Mouse (Mus musculus) heart, embryonic 11.5 days (tissue): ENCODE measurements around the gene Rbm10. TPM values are rescaled to one million over a fixed set of nuclear protein-coding genes. Genes with fewer than 3 reads are reported as not detected.

Source experiments
- ATAC-seq: fragments of 200-750 bp; cut with Nextera tagmentation; replicated peaks from 2 replicates; pipeline ENCODE4 v1.8.0; 2017; ENCODE audit warnings: moderate library complexity; ENCODE audit not compliant: insufficient number of reproducible peaks, low FRiP score, low TSS enrichment
- H3K27ac ChIP-seq: fragments of 300-500 bp; sonication (generic); 2 replicates; pipeline ENCODE4 v1.5.1; 2014; ENCODE audit warnings: mild to moderate bottlenecking, low read depth, low read length
- H3K27me3 ChIP-seq: fragments of 300-500 bp; sonication (generic); 2 replicates; pipeline ENCODE4 v1.6.1; 2014; ENCODE audit warnings: mild to moderate bottlenecking, low read length, mixed read lengths; ENCODE audit not compliant: control insufficient read depth, insufficient read depth
- H3K36me3 ChIP-seq: fragments of 300-500 bp; sonication (generic); 2 replicates; pipeline ENCODE4 v1.6.1; 2014; ENCODE audit warnings: mild to moderate bottlenecking, low read length, moderate library complexity, mixed read lengths; ENCODE audit not compliant: control insufficient read depth, insufficient read depth
- H3K4me1 ChIP-seq: fragments of 300-500 bp; sonication (generic); 2 replicates; pipeline ENCODE4 v1.6.1; 2014; ENCODE audit warnings: low read length; ENCODE audit not compliant: control insufficient read depth, insufficient read depth
- H3K4me2 ChIP-seq: fragments of 300-500 bp; sonication (generic); 2 replicates; pipeline ENCODE4 v1.6.1; 2014; ENCODE audit warnings: mild to moderate bottlenecking, moderate library complexity
- H3K4me3 ChIP-seq: fragments of 300-500 bp; sonication (generic); 2 replicates; pipeline ENCODE4 v1.5.1; 2014; ENCODE audit warnings: low read depth, low read length
- H3K9ac ChIP-seq: fragments of 300-500 bp; sonication (generic); 2 replicates; pipeline ENCODE4 v1.6.1; 2014; ENCODE audit warnings: mild to moderate bottlenecking, low read depth, low read length, moderate library complexity
- H3K9me3 ChIP-seq: fragments of 300-500 bp; sonication (generic); replicated peaks from 2 replicates; pipeline ENCODE4 v1.6.1; 2016; ENCODE audit warnings: low read length; ENCODE audit not compliant: control insufficient read depth
- WGBS: fragments of 180-500 bp; shearing (Covaris S2); extraction: QIAGEN DNeasy Blood & Tissue Kit; methylation state at CpG from one replicate; pipeline ENCODE4 v1.1.7; 2014; ENCODE audit not compliant: insufficient replicate concordance; 5-methylcytosine and 5-hydroxymethylcytosine counted together
- polyA plus RNA-seq: library from polyadenylated mRNA; unstranded; fragments of >200 nt; fragmentation: Nextera tagmentation; extraction: Ambion mirVana; gene quantifications from 2 replicates; pipeline ENCODE4 v1.2.1, GENCODE M21; 2014

Rbm10 gene
- polyA plus RNA-seq = 36.6 and 39.2 TPM in 2 replicates

DNA sequence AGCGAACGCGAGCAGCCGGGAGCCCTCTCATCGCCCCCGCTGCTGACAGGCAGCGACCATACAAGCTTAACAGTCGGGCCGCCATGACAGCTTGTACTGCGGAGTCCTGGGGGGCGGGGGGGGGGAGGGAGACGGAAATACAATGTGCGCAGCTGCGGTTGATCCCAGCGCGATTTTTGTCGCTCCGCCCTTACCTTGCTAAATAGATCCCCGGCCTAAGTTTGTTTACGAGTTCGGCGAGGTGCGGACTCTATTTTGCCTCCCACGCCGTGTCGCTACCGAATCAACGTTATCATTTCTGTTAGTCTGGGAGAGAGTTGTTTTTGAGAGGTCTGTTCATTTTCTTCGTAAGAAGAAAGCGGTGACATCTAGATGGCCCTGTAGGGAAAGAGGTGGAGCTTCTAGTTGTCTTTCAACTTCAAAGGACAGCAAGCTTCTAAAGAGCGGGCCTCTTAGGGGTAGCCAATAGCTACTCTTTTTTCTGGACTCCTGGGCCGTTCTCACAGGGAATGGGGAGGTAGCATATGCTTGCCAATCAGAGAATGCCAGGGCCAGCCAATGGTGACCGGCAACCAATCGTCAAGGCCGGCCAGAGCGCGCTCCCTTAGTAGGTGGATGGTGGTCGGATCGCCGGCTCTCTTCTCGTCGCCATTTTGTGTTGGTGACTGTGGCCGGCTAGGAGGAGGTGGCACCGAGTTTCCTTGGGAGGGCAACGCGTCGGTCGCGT, at the start of gene Rbm10, which contains the start of gene Ndufb11:
Gene Rbm10, plus strand, starts transcription at position 328 of the 727 bp plus-strand sequence.
Gene Ndufb11, minus strand, starts transcription at position 444 of the 727 bp plus-strand sequence.
- Histone ChIP-seq H3K9me3 (no peaks in the 10 kb centered on the region), H3K36me3 (peaks cover 3% of the 10 kb centered on the region; the same call in 1 of the 2 replicates), H3K4me1 (0 out of 2 replicates have a peak, but pooled peaks cover 7% of the 10 kb centered on the region)

DNA sequence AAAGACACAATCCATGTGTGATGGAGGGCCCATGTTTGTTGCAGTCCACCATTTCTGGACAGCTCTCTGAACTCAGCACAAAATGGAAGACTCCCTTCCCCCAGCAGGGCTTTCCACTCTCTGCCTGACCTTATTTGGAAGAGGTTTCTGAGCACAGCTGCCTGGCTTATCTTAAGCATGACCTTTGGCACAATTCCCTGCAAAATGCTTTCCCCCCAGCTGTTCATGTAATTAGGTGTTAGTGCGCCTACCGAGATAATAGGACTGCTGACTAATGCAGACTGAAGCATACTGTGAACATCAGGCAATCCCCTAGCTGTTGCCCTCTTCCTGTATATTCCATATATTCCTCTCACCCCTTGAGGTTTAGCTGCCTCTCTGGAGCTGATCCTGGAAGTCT, 46.3 kb upstream of the Rbm10 start:
- 31% methylated on average over 2 of the region's 2 CpGs for WGBS

More for the DNA sequence above, at the start of gene Rbm10, which contains the start of gene Ndufb11:
- H3K27ac ChIP-seq = peak within 1 kb of the TSS; percentile 85
- no peaks in the 10 kb centered on the region for H3K27me3 ChIP-seq
- ATAC-seq = peak; percentile 99
- peak within 1 kb of the TSS; percentile 65 for H3K4me2 ChIP-seq
- 13% methylated on average over 43 of the region's 49 CpGs for WGBS
- peak within 1 kb of the TSS; percentile 69 for H3K4me3 ChIP-seq
- peak within 1 kb of the TSS; percentile 83 for H3K9ac ChIP-seq

DNA sequence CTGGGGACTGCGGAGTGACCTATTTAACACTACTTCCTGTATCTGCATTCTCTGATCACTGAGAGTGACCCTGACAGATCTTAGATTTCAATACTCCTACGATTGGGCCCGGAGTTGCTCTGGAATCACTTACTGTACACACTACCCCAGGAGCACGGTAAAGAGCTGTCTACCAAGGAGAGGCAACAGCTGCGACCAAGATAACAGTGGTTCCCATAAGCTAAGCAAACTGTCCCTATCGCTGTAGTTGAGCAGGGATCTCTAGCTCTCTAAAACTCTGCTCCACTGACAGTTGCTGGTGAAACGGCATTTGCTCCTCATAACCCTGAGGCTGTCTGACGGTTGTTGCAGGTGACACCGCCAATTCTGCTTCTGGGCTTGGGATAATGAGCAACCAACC, 44.6 kb upstream of the Rbm10 start:
- Histone ChIP-seq H3K27me3 (no peaks in the 10 kb centered on the region), H3K4me2 (no peak overlapping the region), H3K27ac (no peak overlapping the region), H3K4me3 (no peak overlapping the region), H3K9ac (no peak overlapping the region), H3K9me3 (no peaks in the 10 kb centered on the region), H3K36me3 (no peaks in the 10 kb centered on the region), H3K4me1 (no peaks in the 10 kb centered on the region)
- ATAC-seq = no peak
- 56% methylated on average over 9 of the region's 9 CpGs for WGBS

More for the DNA sequence above, 46.3 kb upstream of the Rbm10 start:
- Histone ChIP-seq H3K4me3 (no peak overlapping the region), H3K36me3 (no peaks in the 10 kb centered on the region), H3K9me3 (no peaks in the 10 kb centered on the region), H3K4me2 (no peak overlapping the region), H3K27ac (no peak overlapping the region), H3K9ac (no peak overlapping the region), H3K4me1 (no peaks in the 10 kb centered on the region), H3K27me3 (no peaks in the 10 kb centered on the region)
- peak; percentile 72; the same call in 1 of the 2 replicates for ATAC-seq

DNA sequence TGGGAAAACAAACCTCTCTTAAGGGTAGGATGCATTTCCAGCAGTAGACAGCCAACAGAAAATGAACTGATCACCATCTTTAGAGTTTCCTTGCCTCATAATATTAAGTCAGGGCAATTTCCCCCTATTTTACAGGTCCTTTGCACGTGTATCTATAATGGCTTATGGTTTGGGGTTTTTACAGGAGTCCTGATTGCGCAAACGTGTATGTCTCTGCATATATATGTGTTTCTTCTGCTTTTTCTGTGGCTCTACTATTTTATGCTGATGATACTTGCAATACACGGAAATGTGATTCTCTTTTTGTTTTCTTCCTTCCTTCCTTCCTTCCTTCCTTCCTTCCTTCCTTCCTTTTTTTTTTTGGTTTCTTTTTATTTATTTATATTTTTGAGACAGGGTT, 43.4 kb upstream of the Rbm10 start:
- Histone ChIP-seq H3K27me3 (no peaks in the 10 kb centered on the region), H3K9ac (no peak overlapping the region), H3K9me3 (no peaks in the 10 kb centered on the region), H3K27ac (no peak overlapping the region), H3K4me3 (no peak overlapping the region), H3K36me3 (no peaks in the 10 kb centered on the region), H3K4me2 (no peak overlapping the region), H3K4me1 (no peaks in the 10 kb centered on the region)
- 81% methylated on average over 4 of the region's 4 CpGs for WGBS
- no peak for ATAC-seq

DNA sequence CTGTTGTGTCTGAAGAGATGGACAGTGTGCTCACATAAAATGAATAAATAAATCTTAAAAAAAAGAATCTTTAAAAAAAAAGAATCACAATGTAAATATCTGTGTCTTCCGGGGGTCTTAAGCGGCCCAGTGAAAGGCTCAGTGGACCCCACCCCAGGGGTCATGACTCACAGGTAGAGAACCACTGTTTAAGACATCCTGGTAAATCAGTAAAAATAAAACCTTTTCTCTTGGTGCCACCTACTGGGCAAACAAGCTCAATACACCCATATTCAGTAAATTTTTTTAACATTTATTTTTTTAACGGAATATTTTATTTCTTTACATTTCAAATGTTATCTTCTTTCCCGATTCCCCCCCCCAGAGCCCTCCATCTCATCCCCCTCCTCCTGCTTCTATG, 29.3 kb upstream of the Rbm10 start:
- H3K36me3 ChIP-seq = no peaks in the 10 kb centered on the region
- no peak for ATAC-seq
- 9% methylated on average over 4 of the region's 4 CpGs for whole genome bisulfite sequencing
- no peaks in the 10 kb centered on the region for H3K4me1 ChIP-seq
- H3K9me3 ChIP-seq = no peaks in the 10 kb centered on the region
- H3K27me3 ChIP-seq = no peaks in the 10 kb centered on the region
- H3K4me3 ChIP-seq = no peak overlapping the region
- no peak overlapping the region for H3K9ac ChIP-seq
- H3K27ac ChIP-seq = no peak overlapping the region
- no peak overlapping the region for H3K4me2 ChIP-seq

DNA sequence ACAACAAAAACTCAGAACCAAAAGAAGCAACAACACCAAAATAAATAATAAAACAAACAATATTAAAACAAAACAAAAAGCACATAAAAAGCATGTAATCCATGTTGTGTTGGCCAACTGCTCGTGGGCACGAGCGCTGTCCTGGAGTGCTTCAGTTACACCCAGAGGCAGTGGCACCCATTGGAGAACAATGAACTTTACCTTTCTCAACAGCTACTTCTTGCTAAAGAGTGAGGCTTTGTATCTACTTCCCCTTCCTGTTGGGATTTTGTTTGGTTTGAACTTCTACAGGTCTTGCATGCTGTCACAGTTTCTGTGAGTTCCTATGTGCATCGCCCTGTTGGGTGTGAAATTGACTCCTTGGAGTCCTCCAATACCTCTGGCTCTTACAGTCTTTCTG, 8.8 kb upstream of the Rbm10 start:
- 87% methylated on average over 4 of the region's 4 CpGs for WGBS
- Histone ChIP-seq H3K27ac (no peak overlapping the region), H3K9me3 (no peaks in the 10 kb centered on the region), H3K4me2 (no peak overlapping the region), H3K27me3 (no peaks in the 10 kb centered on the region), H3K36me3 (no peaks in the 10 kb centered on the region), H3K9ac (no peak overlapping the region), H3K4me3 (no peak overlapping the region), H3K4me1 (no peaks in the 10 kb centered on the region)
- ATAC-seq = no peak

DNA sequence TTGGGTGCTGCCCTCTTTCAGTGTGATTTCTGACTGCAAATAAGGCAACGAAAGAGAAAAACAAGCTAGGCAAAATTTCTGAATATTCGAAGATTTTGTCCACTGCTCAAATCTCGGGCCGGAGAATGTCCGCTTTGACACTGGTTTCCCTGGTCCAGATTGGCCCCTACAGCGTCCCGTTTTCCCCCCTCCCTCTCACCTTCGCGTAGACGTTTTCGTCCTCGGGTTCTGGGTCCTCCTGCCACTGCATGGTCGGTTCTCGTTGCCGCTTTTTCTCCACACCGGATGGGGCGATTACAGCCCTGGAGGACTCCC, 485 bp upstream of the Rbm10 start:
- H3K4me3 ChIP-seq = peak overlapping the region; percentile 69
- peak overlapping the region; percentile 85 for H3K27ac ChIP-seq
- no peaks in the 10 kb centered on the region for H3K9me3 ChIP-seq
- peak; percentile 18; the same call in 1 of the 2 replicates for ATAC-seq
- H3K4me1 ChIP-seq = 0 out of 2 replicates have a peak, but pooled peaks cover 7% of the 10 kb centered on the region
- H3K9ac ChIP-seq = peak overlapping the region; percentile 75
- H3K27me3 ChIP-seq = no peaks in the 10 kb centered on the region
- H3K36me3 ChIP-seq = peaks cover 3% of the 10 kb centered on the region; the same call in 1 of the 2 replicates
- WGBS = 11% methylated on average over 17 of the region's 17 CpGs
- H3K4me2 ChIP-seq = peak overlapping the region; percentile 65

DNA sequence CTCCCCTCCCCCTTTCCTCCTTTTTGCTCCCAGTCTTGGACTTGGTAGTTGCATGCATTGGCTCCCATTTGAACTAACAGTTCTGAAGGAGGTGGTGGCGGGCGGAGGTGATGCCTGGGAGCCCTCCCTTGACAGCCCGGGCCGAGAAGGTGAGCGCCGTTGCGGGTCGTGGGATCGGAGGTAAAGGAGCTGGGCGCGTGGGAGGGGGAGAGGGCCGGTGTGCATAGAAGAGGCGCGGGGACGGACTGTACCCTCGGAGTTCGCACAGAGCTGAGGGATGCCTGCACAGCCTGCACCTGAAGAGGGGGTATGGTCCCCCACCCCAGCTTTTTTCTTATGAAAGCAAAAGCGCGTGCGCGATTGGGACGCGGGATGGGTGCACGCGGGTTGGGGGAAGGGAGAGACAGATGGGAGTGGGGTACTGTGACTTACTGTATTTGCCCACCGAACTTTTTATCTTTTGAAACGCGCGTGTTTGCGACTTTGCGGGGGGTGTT, 648 bp downstream of the Rbm10 start:
- peak; percentile 69 for ATAC-seq
- peak overlapping the region; percentile 69 for H3K4me3 ChIP-seq
- 18% methylated on average over 31 of the region's 31 CpGs for WGBS
- H3K27me3 ChIP-seq = no peaks in the 10 kb centered on the region
- peak overlapping the region; percentile 83 for H3K9ac ChIP-seq
- H3K4me2 ChIP-seq = peak overlapping the region; percentile 65
- no peaks in the 10 kb centered on the region for H3K9me3 ChIP-seq
- H3K27ac ChIP-seq = peak overlapping the region; percentile 76
- H3K4me1 ChIP-seq = 0 out of 2 replicates have a peak, but pooled peaks cover 7% of the 10 kb centered on the region
- peaks cover 3% of the 10 kb centered on the region; the same call in 1 of the 2 replicates for H3K36me3 ChIP-seq
